Mouse (Mus musculus): ENCODE measurements around the gene Mia2. TPM values are rescaled to one million over a fixed set of nuclear protein-coding genes. Genes with fewer than 3 reads are reported as not detected.

Gene Mia2
- total RNA-seq (2023) = 100 to 1,000 TPM; 115 to 120 TPM

GRCm38 (mm10) chr12:59095104-59096025, at the start of gene Mia2:
TSS of gene Mia2 (plus strand) at chr12:59095799.

GRCm38 (mm10) chr12:59060993-59061595, 34.5 kb upstream of the Mia2 start, which contains the start of gene Trappc6b:
TSS of gene Trappc6b (minus strand) at chr12:59061472.

GRCm38 (mm10) chr12:59066448-59067077, 29.0 kb upstream of the Mia2 start, which contains the start of gene Pnn:
TSS of gene Pnn (plus strand) at chr12:59066884.

GRCm38 (mm10) chr12:59219325-59220225, 124.0 kb downstream of the Mia2 start, which contains the start of gene Fbxo33:
TSS of gene Fbxo33 (minus strand) at chr12:59219725.

Other genes with a start within 250 kb of the Mia2 start
- gene Sec23a, start 83.8 kb upstream of the Mia2 start, total RNA-seq (2023) = 10 to 100 TPM; 17.9 to 18.2 TPM
- 1 to 10 TPM; 7.5 to 8.8 TPM for gene Gemin2, start 82.4 kb upstream of the Mia2 start, total RNA-seq (2023)
- 10 to 100 TPM; 49.3 to 49.8 TPM for gene Trappc6b, start 34.3 kb upstream of the Mia2 start, total RNA-seq (2023)
- gene Pnn, start 28.9 kb upstream of the Mia2 start, total RNA-seq (2023) = 10 to 100 TPM; 34.2 to 51.2 TPM
- gene Fbxo33, start 123.9 kb downstream of the Mia2 start, total RNA-seq (2023) = 10 to 100 TPM; 21.9 to 39.0 TPM